Mouse (Mus musculus) MEL (cell line): Measurements from ENCODE around the gene Guk1. TPM values are rescaled to one million over a fixed set of nuclear protein-coding genes. Genes with fewer than 3 reads are reported as not detected.
A peak's percentile ranks its signal among the peaks of the same experiment; 100 is the strongest.

Experiments used
- DNase-seq: peaks from one replicate; pipeline ENCODE4 v3.0.0; 2011; ENCODE audit warnings: low read depth, low spot score
- H3K27ac ChIP-seq: 2 replicates; pipeline ENCODE4 v1.5.1; 2012; ENCODE audit warnings: low read depth, mild to moderate bottlenecking, control low read depth, low read length, moderate library complexity; ENCODE audit not compliant: control insufficient read depth
- H3K27me3 ChIP-seq, 2 experiments: fragments of 150-350 bp in 1 of 2; sonication (generic) in 1 of 2; 2 replicates each; pipeline ENCODE4 v1.6.1; 2012; ENCODE audit warnings: low read length in 2 of 2, mild to moderate bottlenecking in 2 of 2, improper control_type of control experiment in 1 of 2, moderate library complexity in 1 of 2; ENCODE audit not compliant: insufficient read depth in 2 of 2, control insufficient read depth in 1 of 2
- H3K36me3 ChIP-seq, 2 experiments: 2 replicates each; pipeline ENCODE4 v1.6.1; 2012 to 2014; ENCODE audit warnings: low read length in 2 of 2, improper control_type of control experiment in 1 of 2, inconsistent platforms in 1 of 2, mild to moderate bottlenecking in 1 of 2; ENCODE audit not compliant: insufficient read depth in 2 of 2, control insufficient read depth in 1 of 2
- H3K4me1 ChIP-seq, 2 experiments: fragments of 150-350 bp in 1 of 2; sonication (generic) in 1 of 2; 2 replicates each; pipeline ENCODE4 v1.6.1; 2012; ENCODE audit warnings: low read length in 2 of 2, improper control_type of control experiment in 1 of 2, mild to moderate bottlenecking in 1 of 2; ENCODE audit not compliant: insufficient read depth in 2 of 2, control insufficient read depth in 1 of 2
- H3K4me3 ChIP-seq, 2 experiments: fragments of 150-350 bp in 1 of 2; sonication (generic) in 1 of 2; 2 replicates each; pipeline ENCODE4 v1.5.1; 2012; ENCODE audit warnings: low read depth in 2 of 2, low read length in 2 of 2, mild to moderate bottlenecking in 2 of 2, moderate library complexity in 2 of 2, control low read depth in 1 of 2, improper control_type of control experiment in 1 of 2; ENCODE audit not compliant: control insufficient read depth in 1 of 2, insufficient read depth in 1 of 2
- H3K79me2 ChIP-seq: 2 replicates; pipeline ENCODE4 v1.6.1; 2012; ENCODE audit warnings: mild to moderate bottlenecking, low read length, moderate library complexity; ENCODE audit not compliant: control insufficient read depth, poor library complexity, insufficient read depth
- H3K9ac ChIP-seq: 2 replicates; pipeline ENCODE4 v1.6.1; 2012; ENCODE audit warnings: low read depth, mild to moderate bottlenecking, control low read depth, low read length, moderate library complexity; ENCODE audit not compliant: control insufficient read depth, poor library complexity, severe bottlenecking
- H3K9me3 ChIP-seq: fragments of 150-350 bp; sonication (generic); replicated peaks from 2 replicates; pipeline ENCODE4 v1.6.1; 2012; ENCODE audit warnings: mild to moderate bottlenecking, low read length, improper control_type of control experiment, moderate library complexity; ENCODE audit not compliant: insufficient read depth
- CHD2 ChIP-seq: IDR thresholded peaks from 2 replicates; pipeline ENCODE4 v1.6.1; 2011; ENCODE audit warnings: low read length, improper control_type of control experiment
- E2F4 ChIP-seq: IDR thresholded peaks from 2 replicates; pipeline ENCODE4 v1.6.1; 2011; ENCODE audit warnings: low read depth, low read length, improper control_type of control experiment, borderline replicate concordance
- ELF1 ChIP-seq: IDR thresholded peaks from 2 replicates; pipeline ENCODE4 v1.6.1; 2014; ENCODE audit warnings: low read depth, mild to moderate bottlenecking, inconsistent platforms, low read length, improper control_type of control experiment, moderate library complexity
- EP300 ChIP-seq, 2 experiments: IDR thresholded peaks; 2 replicates each; pipeline ENCODE4 v1.6.1; 2011; ENCODE audit warnings: improper control_type of control experiment in 2 of 2, low read length in 2 of 2, low read depth in 1 of 2, mild to moderate bottlenecking in 1 of 2
- ETS1 ChIP-seq: IDR thresholded peaks from 2 replicates; pipeline ENCODE4 v1.6.1; 2012; ENCODE audit warnings: low read depth, mild to moderate bottlenecking, inconsistent platforms, low read length, improper control_type of control experiment, moderate library complexity
- GATA1 ChIP-seq: IDR thresholded peaks from 2 replicates; pipeline ENCODE4 v1.6.1; 2011; ENCODE audit warnings: low read depth, low read length, improper control_type of control experiment
- HCFC1 ChIP-seq: IDR thresholded peaks from 2 replicates; pipeline ENCODE4 v1.6.1; 2012; ENCODE audit warnings: low read depth, mild to moderate bottlenecking, inconsistent platforms, low read length, improper control_type of control experiment, moderate library complexity
- JUND ChIP-seq: IDR thresholded peaks from 2 replicates; pipeline ENCODE4 v1.6.1; 2011; ENCODE audit warnings: low read depth, mild to moderate bottlenecking, improper control_type of control experiment, low read length
- MAZ ChIP-seq: IDR thresholded peaks from 2 replicates; pipeline ENCODE4 v1.6.1; 2012; ENCODE audit warnings: low read depth, mild to moderate bottlenecking, inconsistent platforms, low read length, improper control_type of control experiment
- MEF2A ChIP-seq: IDR thresholded peaks from 2 replicates; pipeline ENCODE4 v1.6.1; 2014; ENCODE audit warnings: low read depth, mild to moderate bottlenecking, inconsistent platforms, low read length, improper control_type of control experiment; ENCODE audit not compliant: poor library complexity, insufficient replicate concordance, severe bottlenecking; ENCODE audit errors: extremely low read depth
- MXI1 ChIP-seq: IDR thresholded peaks from 2 replicates; pipeline ENCODE4 v1.6.1; 2011; ENCODE audit warnings: mild to moderate bottlenecking, low read depth, low read length, improper control_type of control experiment
- MYC ChIP-seq: IDR thresholded peaks from 2 replicates; pipeline ENCODE4 v1.6.1; 2011; ENCODE audit warnings: low read depth, mild to moderate bottlenecking, low read length, improper control_type of control experiment, moderate library complexity
- NELFE ChIP-seq: IDR thresholded peaks from 2 replicates; pipeline ENCODE4 v1.6.1; 2011; ENCODE audit warnings: low read depth, low read length, improper control_type of control experiment
- NRF1 ChIP-seq: IDR thresholded peaks from 2 replicates; pipeline ENCODE4 v1.6.1; 2014; ENCODE audit warnings: low read depth, mild to moderate bottlenecking, inconsistent platforms, low read length, improper control_type of control experiment, moderate library complexity; ENCODE audit not compliant: poor library complexity, insufficient read depth, severe bottlenecking
- POLR2A ChIP-seq, 2 experiments: IDR thresholded peaks; 2 replicates each; pipeline ENCODE4 v1.6.1; 2011 to 2012; ENCODE audit warnings: low read length in 2 of 2, mild to moderate bottlenecking in 2 of 2, control low read depth in 1 of 2, improper control_type of control experiment in 1 of 2, low read depth in 1 of 2, moderate library complexity in 1 of 2; ENCODE audit not compliant: control insufficient read depth in 1 of 2, insufficient read depth in 1 of 2, poor library complexity in 1 of 2
- POLR2AphosphoS2 ChIP-seq: IDR thresholded peaks from 2 replicates; pipeline ENCODE4 v1.6.1; 2011; ENCODE audit warnings: low read length, improper control_type of control experiment
- POLR2AphosphoS5 ChIP-seq: IDR thresholded peaks from 2 replicates; pipeline ENCODE4 v1.6.1; 2012; ENCODE audit warnings: low read depth, borderline replicate concordance, mild to moderate bottlenecking, inconsistent platforms, low read length, moderate library complexity, mixed read lengths
- RCOR1 ChIP-seq: IDR thresholded peaks from 2 replicates; pipeline ENCODE4 v1.6.1; 2012; ENCODE audit warnings: low read depth, mild to moderate bottlenecking, inconsistent platforms, low read length, improper control_type of control experiment
- SIN3A ChIP-seq: IDR thresholded peaks from 2 replicates; pipeline ENCODE4 v1.6.1; 2012; ENCODE audit warnings: low read length, improper control_type of control experiment, inconsistent platforms
- TAL1 ChIP-seq: IDR thresholded peaks from 2 replicates; pipeline ENCODE4 v1.6.1; 2012; ENCODE audit warnings: mild to moderate bottlenecking, inconsistent platforms, low read length, moderate library complexity, mixed read lengths
- TBP ChIP-seq: IDR thresholded peaks from 2 replicates; pipeline ENCODE4 v1.8.0; 2011; ENCODE audit warnings: low read depth, low read length, improper control_type of control experiment
- TCF12 ChIP-seq: IDR thresholded peaks from 2 replicates; pipeline ENCODE4 v1.6.1; 2014; ENCODE audit warnings: low read depth, mild to moderate bottlenecking, inconsistent platforms, low read length, improper control_type of control experiment, moderate library complexity
- USF1 ChIP-seq: IDR thresholded peaks from 2 replicates; pipeline ENCODE4 v1.6.1; 2014; ENCODE audit warnings: low read depth, mild to moderate bottlenecking, inconsistent platforms, low read length, improper control_type of control experiment, moderate library complexity
- USF2 ChIP-seq, 2 experiments: IDR thresholded peaks; 2 replicates each; pipeline ENCODE4 v1.6.1; 2011 to 2012; ENCODE audit warnings: improper control_type of control experiment in 2 of 2, low read length in 2 of 2, borderline replicate concordance in 1 of 2, inconsistent platforms in 1 of 2, low read depth in 1 of 2, mild to moderate bottlenecking in 1 of 2; ENCODE audit not compliant: insufficient read depth in 1 of 2
- ZC3H11A ChIP-seq: IDR thresholded peaks from 2 replicates; pipeline ENCODE4 v1.6.1; 2012; ENCODE audit warnings: low read depth, mild to moderate bottlenecking, inconsistent platforms, low read length, improper control_type of control experiment
- ZNF384 ChIP-seq: IDR thresholded peaks from 2 replicates; pipeline ENCODE4 v1.6.1; 2012; ENCODE audit warnings: low read depth, mild to moderate bottlenecking, inconsistent platforms, low read length, improper control_type of control experiment
- polyA plus RNA-seq, 2 experiments: library from polyadenylated mRNA; stranded (reverse) in 1 of 2; unstranded in 1 of 2; fragments of >175 nt in 1 of 2; fragments of >200 nt in 1 of 2; gene quantifications; 2 replicates each; pipeline versions ENCODE4 v1.2.1 to v1.2.4; 2012; ENCODE audit warnings: low replicate concordance in 2 of 2, low read depth in 1 of 2; ENCODE audit not compliant: insufficient read length in 2 of 2, insufficient read depth in 1 of 2, missing spikeins in 1 of 2
- total RNA-seq: library from RNA; depleted of rRNA; stranded (reverse); fragments of 300-350 nt; gene quantifications from 2 replicates; pipeline ENCODE4 v1.2.3, GENCODE M21; 2012

The Guk1 gene
- total and polyA plus RNA-seq, 3 experiments = 215 to 295 TPM; not detected in 1

DNA sequence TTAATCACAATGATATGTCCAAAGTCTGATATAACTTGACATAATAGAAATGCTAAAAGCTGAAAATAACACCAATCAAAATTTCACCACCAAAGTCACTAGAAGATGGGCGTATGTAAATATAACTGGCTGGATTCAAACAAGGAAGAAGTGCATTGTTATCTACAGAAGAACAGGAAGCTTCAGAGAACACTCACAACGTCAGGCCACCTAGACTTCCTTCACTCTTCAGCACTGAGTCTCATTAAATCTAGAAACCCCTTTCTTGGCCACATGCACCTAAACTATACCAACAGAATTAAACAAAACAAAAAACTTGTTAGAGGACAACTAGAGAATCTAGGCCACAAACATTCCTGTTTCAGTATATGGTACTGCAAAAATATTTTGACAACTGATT is 32.5 kb upstream of the Guk1 start:
- no peak overlapping the region for H3K9ac ChIP-seq
- peak; percentile 79 for DNase-seq
- H3K9me3 ChIP-seq = no peaks in the 10 kb centered on the region
- H3K27ac ChIP-seq = no peak overlapping the region
- no peaks in the 10 kb centered on the region for H3K27me3 ChIP-seq
- H3K36me3 ChIP-seq = peaks cover 13 to 69% of the 10 kb centered on the region in 2 experiments
- peaks cover 34 to 49% of the 10 kb centered on the region in 2 experiments for H3K4me1 ChIP-seq
- TF ChIP-seq POLR2AphosphoS2 (0 out of 2 replicates have a peak, but pooled peaks have one; percentile 22), ETS1 (peak; percentile 55; the same call in 1 of the 2 replicates), RCOR1 (0 out of 2 replicates have a peak, but pooled peaks have one; percentile 40), MYC (peak; percentile 71; the same call in 1 of the 2 replicates), MAZ (no peak), POLR2A (IDR thresholded peaks at IDR 0.05; ENCODE audit: control insufficient read depth in 1 of 2, insufficient read depth in 1 of 2, low read depth in 1 of 2, low read length in 2 of 2, poor library complexity in 1 of 2) (no peak; a peak in 1 of 4 replicates), E2F4 (no peak), USF1 (no peak), TCF12 (no peak), CHD2 (no peak), TAL1 (peak; percentile 48), MXI1 (peak; percentile 54; the same call in 1 of the 2 replicates), USF2 (IDR thresholded peaks at IDR 0.05; ENCODE audit: borderline replicate concordance in 1 of 2, insufficient read depth in 1 of 2, low read depth in 1 of 2, low read length in 2 of 2) (no peak), NRF1 (no peak), GATA1 (peak; percentile 84), SIN3A (peak; percentile 89), ZC3H11A (no peak), HCFC1 (peak; percentile 55; the same call in 1 of the 2 replicates), ZNF384 (no peak), POLR2AphosphoS5 (no peak), MEF2A (no peak), EP300 (IDR thresholded peaks at IDR 0.05; ENCODE audit: low read depth in 1 of 2, low read length in 2 of 2) (peak; percentile 41 to 45; a peak in 2 of 4 replicates), JUND (no peak), TBP (0 out of 2 replicates have a peak, but pooled peaks have one; percentile 37), NELFE (0 out of 2 replicates have a peak, but pooled peaks have one; percentile 23), ELF1 (peak; percentile 71)
- H3K79me2 ChIP-seq = peaks cover 88% of the 10 kb centered on the region
- no peak overlapping the region; a peak in 1 of 4 replicates for H3K4me3 ChIP-seq
